Mouse (Mus musculus) neural tube, embryonic 13.5 days (tissue): Measurements from ENCODE around the gene Csnk1g2. TPM values are rescaled to one million over a fixed set of nuclear protein-coding genes. Genes with fewer than 3 reads are reported as not detected.
A peak's percentile ranks its signal among the peaks of the same experiment; 100 is the strongest.

Source experiments
- ATAC-seq: fragments of 200-750 bp; cut with Nextera tagmentation; 2 replicates; pipeline ENCODE4 v1.8.0; 2017; ENCODE audit warnings: low read depth, mild to moderate bottlenecking, moderate TSS enrichment, moderate library complexity
- H3K27ac ChIP-seq: fragments of 300-500 bp; sonication (generic); replicated peaks from 2 replicates; pipeline ENCODE4 v1.5.1; 2015; ENCODE audit warnings: moderate library complexity, mild to moderate bottlenecking, inconsistent platforms
- H3K27me3 ChIP-seq: fragments of 300-500 bp; sonication (generic); 2 replicates; pipeline ENCODE4 v1.6.1; 2015; ENCODE audit warnings: mild to moderate bottlenecking, inconsistent platforms
- H3K36me3 ChIP-seq: fragments of 300-500 bp; sonication (generic); 2 replicates; pipeline ENCODE4 v1.6.1; 2015; ENCODE audit warnings: mild to moderate bottlenecking, inconsistent platforms
- H3K4me1 ChIP-seq: fragments of 300-500 bp; sonication (generic); replicated peaks from 2 replicates; pipeline ENCODE4 v1.6.1; 2015; ENCODE audit warnings: inconsistent platforms
- H3K4me2 ChIP-seq: fragments of 300-500 bp; sonication (generic); 2 replicates; pipeline ENCODE4 v1.6.1; 2015; ENCODE audit warnings: inconsistent platforms, mild to moderate bottlenecking, moderate library complexity
- H3K4me3 ChIP-seq: fragments of 300-500 bp; sonication (generic); 2 replicates; pipeline ENCODE4 v1.5.1; 2015; ENCODE audit warnings: mild to moderate bottlenecking, inconsistent platforms
- H3K9ac ChIP-seq: fragments of 300-500 bp; sonication (generic); 2 replicates; pipeline ENCODE4 v1.6.1; 2015; ENCODE audit warnings: moderate library complexity, mild to moderate bottlenecking, inconsistent platforms
- H3K9me3 ChIP-seq: fragments of 300-500 bp; sonication (generic); 2 replicates; pipeline ENCODE4 v1.6.1; 2016; ENCODE audit warnings: inconsistent platforms
- WGBS: fragments of 180-500 bp; shearing (Covaris S2); methylation state at CpG from one replicate; pipeline ENCODE4 v1.1.7; 2015; 5-methylcytosine and 5-hydroxymethylcytosine counted together
- polyA plus RNA-seq: library from polyadenylated mRNA; unstranded; fragments of >200 nt; fragmentation: Nextera tagmentation; extraction: Ambion mirVana; gene quantifications from 2 replicates; pipeline ENCODE4 v1.2.1, GENCODE M21; 2015

The Csnk1g2 gene
- polyA plus RNA-seq, 1 experiment from 2014 or later = 110 TPM

DNA sequence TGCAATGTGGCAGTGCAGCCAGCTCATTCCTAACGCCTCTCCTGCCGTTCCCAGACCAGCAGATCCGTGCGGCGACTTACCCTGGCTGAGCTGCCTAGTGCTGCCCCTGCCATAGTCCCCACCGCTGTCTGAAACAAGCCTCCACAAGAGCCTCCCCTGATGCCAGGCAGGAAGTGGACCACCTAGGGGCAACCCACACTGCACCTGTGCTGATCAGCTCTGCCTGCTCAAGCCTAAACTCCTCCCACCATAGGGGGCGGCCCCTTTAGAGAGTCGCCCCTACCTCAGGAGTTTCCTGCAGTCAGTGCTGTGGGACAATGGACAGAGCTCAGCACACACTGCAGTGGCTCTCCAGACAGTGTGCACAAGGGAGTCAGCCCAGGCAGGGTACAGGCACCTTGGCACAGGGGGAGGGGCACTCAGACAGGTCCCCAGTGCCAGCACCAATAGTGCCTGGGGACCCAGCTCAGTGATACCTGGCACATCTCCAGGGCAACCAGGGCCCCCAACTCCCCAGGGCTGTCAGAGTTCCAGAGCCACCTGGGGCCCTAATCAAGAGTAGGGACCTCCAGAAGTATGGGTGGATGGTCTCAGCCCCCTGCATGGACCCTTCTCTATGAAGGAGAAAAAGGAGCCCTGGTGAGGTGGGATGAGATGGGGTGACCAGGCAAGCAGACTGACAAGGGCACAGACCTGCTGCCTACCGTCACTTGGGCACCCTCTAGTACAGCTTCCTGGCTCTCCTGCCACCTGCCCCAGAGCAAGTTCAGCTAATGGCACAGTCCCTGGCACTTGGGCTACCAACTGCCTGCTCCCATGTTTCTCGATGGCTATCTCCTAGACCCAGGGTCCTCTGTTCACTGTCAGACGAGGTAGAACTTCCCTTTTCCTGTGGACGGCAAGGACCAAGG lies 37.7 kb upstream of the Csnk1g2 start:
- Histone ChIP-seq H3K4me3 (no peak overlapping the region), H3K9me3 (no peaks in the 10 kb centered on the region), H3K9ac (0 out of 2 replicates have a peak overlapping the region, but pooled peaks have one; percentile 17), H3K4me2 (peak overlapping the region; percentile 11), H3K4me1 (peaks cover 45% of the 10 kb centered on the region), H3K36me3 (peaks cover 47% of the 10 kb centered on the region), H3K27me3 (no peaks in the 10 kb centered on the region), H3K27ac (no peak overlapping the region)
- ATAC-seq = no peak
- WGBS = 77% methylated on average over 12 of the region's 12 CpGs

DNA sequence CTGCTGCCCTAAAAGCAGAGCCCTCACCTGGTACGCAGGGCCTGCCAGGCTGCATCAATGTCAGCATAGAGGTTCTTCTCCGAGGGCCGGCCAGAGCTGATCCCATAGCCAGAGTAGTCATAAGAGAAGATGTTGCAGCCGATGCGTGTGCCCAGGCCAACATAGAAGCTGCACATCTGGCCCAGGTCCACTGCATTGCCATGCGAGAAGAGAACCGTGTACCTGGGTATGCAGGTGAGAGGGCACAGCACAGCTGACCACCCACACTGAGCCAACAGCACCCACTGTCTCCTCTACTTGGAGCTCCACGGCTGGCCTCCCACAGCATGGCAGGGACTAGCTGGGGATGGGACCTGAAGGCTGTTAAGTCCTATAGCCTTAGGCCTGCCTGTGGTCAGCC lies 37.1 kb upstream of the Csnk1g2 start:
- H3K4me1 ChIP-seq = peaks cover 45% of the 10 kb centered on the region
- no peak overlapping the region for H3K4me3 ChIP-seq
- WGBS = 93% methylated on average over 8 of the region's 8 CpGs
- no peak for ATAC-seq
- H3K9ac ChIP-seq = 0 out of 2 replicates have a peak overlapping the region, but pooled peaks have one; percentile 17
- H3K27ac ChIP-seq = no peak overlapping the region
- H3K9me3 ChIP-seq = no peaks in the 10 kb centered on the region
- no peaks in the 10 kb centered on the region for H3K27me3 ChIP-seq
- peaks cover 47% of the 10 kb centered on the region for H3K36me3 ChIP-seq
- H3K4me2 ChIP-seq = peak overlapping the region; percentile 11

DNA sequence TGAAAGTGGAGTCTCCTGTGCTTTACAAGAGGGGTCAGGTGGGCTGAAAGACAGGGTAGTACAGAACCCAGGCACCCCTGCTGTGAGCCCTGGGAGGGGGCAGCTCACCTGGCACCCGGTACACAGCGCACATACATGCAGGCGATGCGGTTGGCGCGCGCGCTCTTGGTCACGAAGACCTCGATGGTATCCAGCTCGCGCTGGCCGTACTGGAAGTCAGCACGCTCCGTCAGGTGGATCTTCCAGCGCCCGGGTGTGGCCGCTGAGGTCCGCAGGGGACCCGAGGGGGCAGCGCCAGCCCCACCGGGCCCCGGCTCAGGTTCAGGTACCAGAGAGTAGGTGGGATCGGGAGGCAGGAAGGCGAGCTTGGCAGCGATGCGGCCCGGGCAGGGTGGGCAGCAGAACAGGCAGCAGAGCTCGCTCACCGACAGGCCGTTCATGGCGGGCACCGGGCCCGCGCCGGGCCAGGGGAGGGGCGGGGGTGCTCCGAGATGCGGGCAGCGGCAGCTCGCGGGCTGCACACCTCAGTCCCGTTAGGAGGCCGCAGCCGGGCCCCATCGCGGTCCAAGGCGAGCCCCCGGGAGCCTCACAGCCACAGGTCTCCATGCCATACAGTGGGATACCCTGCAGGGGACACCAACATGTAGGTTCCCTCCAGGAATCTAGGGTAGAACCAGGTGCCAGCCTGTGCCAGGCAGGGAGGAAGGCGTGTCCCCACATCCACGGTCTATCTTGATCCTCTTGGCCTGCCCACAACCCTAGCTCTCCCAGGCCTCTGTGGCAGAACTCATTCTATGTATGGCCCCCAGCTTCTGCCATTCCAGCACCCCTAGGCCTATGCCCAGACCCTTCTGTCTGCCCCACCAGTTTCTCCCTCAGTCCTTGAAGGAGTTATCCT lies 36.0 kb upstream of the Csnk1g2 start:
- WGBS = 94% methylated on average over 51 of the region's 51 CpGs
- H3K36me3 ChIP-seq = peaks cover 40% of the 10 kb centered on the region
- H3K27ac ChIP-seq = peak overlapping the region; percentile 46
- peak overlapping the region; percentile 11 for H3K4me2 ChIP-seq
- peaks cover 45% of the 10 kb centered on the region for H3K4me1 ChIP-seq
- H3K4me3 ChIP-seq = peak overlapping the region; percentile 4; the same call in 1 of the 2 replicates
- peak overlapping the region; percentile 34 for H3K9ac ChIP-seq
- no peak for ATAC-seq
- H3K9me3 ChIP-seq = no peaks in the 10 kb centered on the region
- no peaks in the 10 kb centered on the region for H3K27me3 ChIP-seq

DNA sequence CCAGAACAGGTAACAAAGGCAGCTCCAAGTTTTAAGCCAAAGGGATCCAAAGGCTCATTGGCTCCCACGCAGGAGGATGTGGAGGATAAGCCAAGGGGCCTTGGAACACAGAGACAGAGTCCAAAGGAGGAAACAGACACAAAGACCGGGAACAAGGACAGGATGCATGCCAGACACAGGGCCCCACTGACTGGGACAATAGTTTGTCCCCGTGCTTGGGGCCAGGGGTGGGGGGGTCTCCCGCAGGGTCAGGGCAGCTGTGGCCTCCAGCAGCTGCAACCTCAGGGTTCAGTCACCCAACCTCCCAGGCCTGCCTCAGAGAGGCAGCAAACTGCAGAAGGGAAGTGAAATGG lies 35.4 kb upstream of the Csnk1g2 start:
- Histone ChIP-seq H3K27ac (peak overlapping the region; percentile 46; the same call in 1 of the 2 replicates), H3K4me3 (no peak overlapping the region), H3K4me1 (peaks cover 45% of the 10 kb centered on the region), H3K36me3 (peaks cover 37% of the 10 kb centered on the region), H3K9me3 (no peaks in the 10 kb centered on the region), H3K4me2 (peak overlapping the region; percentile 11), H3K27me3 (no peaks in the 10 kb centered on the region), H3K9ac (peak overlapping the region; percentile 27; the same call in 1 of the 2 replicates)
- ATAC-seq = no peak
- WGBS = 31% methylated on average over 4 of the region's 4 CpGs

DNA sequence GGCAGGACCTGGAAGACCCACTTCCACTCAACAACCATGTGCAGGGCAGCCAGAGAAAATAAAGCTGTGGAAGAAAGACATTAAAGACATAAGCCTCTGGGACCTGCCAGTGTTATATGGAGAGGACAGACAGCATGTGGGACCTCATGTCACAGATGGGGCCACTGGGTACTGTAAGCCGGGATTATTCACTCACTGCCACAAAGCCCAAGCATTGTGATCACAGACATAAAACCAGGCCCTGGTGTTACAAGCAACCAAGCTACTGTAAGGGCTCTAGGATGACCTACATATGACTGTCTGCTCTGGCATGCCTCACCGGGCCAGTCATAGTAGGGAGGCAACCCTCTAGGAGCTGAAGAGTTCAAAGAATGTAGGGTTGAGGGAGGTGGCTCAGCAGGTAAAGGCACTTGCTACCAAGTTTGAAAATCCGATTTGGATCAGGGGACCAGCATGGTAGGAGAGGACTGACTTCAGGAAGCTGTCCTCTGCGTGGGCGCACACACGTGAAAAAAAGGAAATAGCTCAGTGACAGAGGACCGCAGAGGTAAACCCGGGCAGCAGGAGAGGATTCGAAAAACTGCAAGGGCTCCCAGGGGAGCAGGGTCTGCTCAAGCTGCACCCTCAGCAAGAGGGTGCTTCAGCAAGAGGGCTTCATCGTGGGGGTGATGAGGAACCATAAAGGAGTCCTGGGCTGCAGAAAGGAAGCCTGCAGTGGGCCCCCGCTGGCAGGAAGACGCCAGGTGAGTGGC lies 33.3 kb upstream of the Csnk1g2 start:
- Histone ChIP-seq H3K27me3 (no peaks in the 10 kb centered on the region), H3K9me3 (no peaks in the 10 kb centered on the region), H3K4me2 (peak overlapping the region; percentile 99), H3K9ac (peak overlapping the region; percentile 94), H3K27ac (peak overlapping the region; percentile 61), H3K36me3 (peaks cover 24% of the 10 kb centered on the region), H3K4me3 (peak overlapping the region; percentile 97), H3K4me1 (peaks cover 45% of the 10 kb centered on the region)
- ATAC-seq = no peak; the same call in 1 of the 2 replicates
- 20% methylated on average over 12 of the region's 12 CpGs for WGBS

DNA sequence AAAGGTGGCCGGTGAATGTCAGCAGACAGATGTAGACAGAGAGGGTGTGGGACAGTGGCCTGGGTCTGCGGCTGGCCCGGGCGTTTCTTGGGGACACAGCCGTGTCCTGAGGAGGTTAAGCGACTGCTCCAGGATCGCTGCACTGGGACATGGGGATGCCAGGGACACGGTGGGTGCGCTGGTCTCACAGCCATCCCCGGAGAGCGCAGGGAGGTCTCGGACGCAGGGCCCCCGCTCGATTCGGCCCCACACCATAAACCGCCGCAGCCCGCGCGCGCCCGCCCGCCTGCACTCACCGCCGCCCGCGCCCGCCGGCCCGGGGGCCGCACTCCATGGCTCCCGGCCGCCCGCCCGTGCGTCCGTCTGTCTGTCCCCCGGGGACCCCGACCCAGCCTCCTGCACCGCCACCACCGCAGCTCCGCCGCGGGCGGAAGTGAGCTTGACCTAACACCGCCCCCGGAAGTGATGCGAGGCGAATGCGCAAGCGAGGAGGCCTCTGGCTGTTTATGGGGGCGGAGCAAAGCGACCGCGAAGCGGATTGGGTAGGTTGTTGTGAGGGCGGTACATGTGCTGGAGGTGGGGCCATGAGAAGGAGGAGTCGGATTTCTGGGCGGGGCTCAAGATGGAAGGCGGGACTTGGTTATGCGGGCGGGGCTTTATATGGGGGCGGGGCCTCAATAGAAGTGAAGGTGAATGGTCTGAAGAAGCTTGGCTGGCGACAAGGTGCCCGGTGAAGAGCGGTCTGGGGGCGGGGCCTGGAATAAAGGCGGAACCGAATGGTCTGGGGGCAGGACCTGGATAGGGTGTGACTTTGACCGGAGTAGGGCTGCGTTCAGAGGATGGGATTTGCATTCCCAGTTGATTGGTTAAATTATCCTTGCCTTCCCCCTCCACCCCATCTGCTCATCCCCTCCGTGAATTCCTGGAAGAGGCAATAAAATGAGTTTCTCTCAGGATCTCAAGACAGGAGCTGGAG lies 32.5 kb upstream of the Csnk1g2 start, which contains the start of gene Abhd17a:
Gene Abhd17a, minus strand, starts transcription at position 463 of the 976 bp plus-strand sequence.
- H3K9me3 ChIP-seq = no peaks in the 10 kb centered on the region
- H3K27ac ChIP-seq = peak within 1 kb of the TSS; percentile 61
- no peaks in the 10 kb centered on the region for H3K27me3 ChIP-seq
- peak within 1 kb of the TSS; percentile 97 for H3K4me3 ChIP-seq
- peak within 1 kb of the TSS; percentile 94 for H3K9ac ChIP-seq
- under 1% methylated on average over 62 of the region's 73 CpGs for WGBS
- peak within 1 kb of the TSS; percentile 99 for H3K4me2 ChIP-seq
- H3K36me3 ChIP-seq = peaks cover 16% of the 10 kb centered on the region; the same call in 1 of the 2 replicates
- peak; percentile 95 for ATAC-seq
- H3K4me1 ChIP-seq = peaks cover 38% of the 10 kb centered on the region

DNA sequence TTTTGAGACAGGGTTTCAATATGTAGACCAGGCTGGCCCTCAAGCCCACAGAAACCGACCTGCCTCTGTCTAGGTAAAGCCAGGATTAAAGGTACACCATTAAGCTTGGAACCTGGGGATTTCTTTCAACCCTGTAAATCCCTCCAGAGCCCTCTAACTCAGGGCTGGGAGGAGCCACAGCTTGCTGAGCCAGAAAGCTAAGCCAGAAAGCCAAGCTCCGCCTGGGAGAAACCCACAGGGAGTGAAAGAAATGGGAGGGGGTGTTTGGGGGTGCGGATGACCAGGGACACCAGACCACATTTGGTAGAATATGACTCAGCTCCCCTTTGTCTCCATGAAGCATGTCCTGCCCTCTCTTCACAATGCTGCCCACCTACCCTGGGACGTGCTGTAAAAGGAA lies 26.3 kb upstream of the Csnk1g2 start:
- no peak overlapping the region for H3K27ac ChIP-seq

DNA sequence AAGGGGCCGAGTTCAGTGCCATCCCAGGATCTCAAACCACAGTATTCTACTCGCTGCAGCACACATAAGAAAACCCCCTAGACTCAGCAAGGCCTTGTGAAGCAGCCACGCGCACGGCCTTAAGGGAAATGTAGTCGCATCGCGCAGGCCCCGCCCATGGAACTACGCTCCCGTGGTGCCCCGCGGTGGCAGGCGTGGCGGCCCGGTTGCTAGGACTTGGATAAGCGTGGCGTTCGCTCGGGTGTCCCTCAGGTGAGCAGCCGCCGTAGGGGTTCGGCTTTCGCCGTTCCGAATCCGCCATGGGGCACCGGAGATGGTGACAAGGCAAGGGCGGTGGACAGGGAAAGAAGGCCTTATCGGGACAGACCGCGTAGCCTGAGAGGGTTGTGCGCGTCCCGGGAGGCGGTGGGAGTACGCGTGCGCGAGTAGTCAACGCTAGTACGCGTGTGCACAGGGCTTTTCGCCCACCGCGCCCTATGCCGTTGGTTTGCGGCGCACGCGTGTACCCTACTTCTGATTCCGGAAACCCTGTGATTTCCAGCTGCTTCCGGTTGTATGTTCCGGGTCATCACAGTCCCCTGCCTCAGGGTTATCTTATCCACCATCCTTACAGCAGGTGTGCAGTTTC lies 19.8 kb upstream of the Csnk1g2 start, which contains the start of the genes Scamp4 and Adat3:
Gene Scamp4, plus strand, starts transcription at position 175 of the 628 bp plus-strand sequence.
Gene Adat3, plus strand, starts transcription at position 183 of the 628 bp plus-strand sequence.
- peak within 1 kb of the TSS; percentile 90 for H3K27ac ChIP-seq
- peaks cover 5% of the 10 kb centered on the region; the same call in 1 of the 2 replicates for H3K27me3 ChIP-seq
- peak within 1 kb of the TSS; percentile 83 for H3K9ac ChIP-seq
- ATAC-seq = peak; percentile 96
- H3K36me3 ChIP-seq = peaks cover 19% of the 10 kb centered on the region
- peak within 1 kb of the TSS; percentile 72 for H3K4me3 ChIP-seq
- H3K4me2 ChIP-seq = peak within 1 kb of the TSS; percentile 87
- WGBS = under 1% methylated on average over 54 of the region's 54 CpGs
- H3K4me1 ChIP-seq = peaks cover 24% of the 10 kb centered on the region
- no peaks in the 10 kb centered on the region for H3K9me3 ChIP-seq

More for the DNA sequence above, 26.3 kb upstream of the Csnk1g2 start:
- no peaks in the 10 kb centered on the region for H3K4me1 ChIP-seq
- no peaks in the 10 kb centered on the region for H3K36me3 ChIP-seq
- no peak overlapping the region for H3K4me2 ChIP-seq
- peaks cover 5% of the 10 kb centered on the region; the same call in 1 of the 2 replicates for H3K27me3 ChIP-seq
- no peak for ATAC-seq
- H3K9ac ChIP-seq = no peak overlapping the region
- WGBS = 52% methylated on average over 4 of the region's 4 CpGs
- H3K4me3 ChIP-seq = no peak overlapping the region
- H3K9me3 ChIP-seq = no peaks in the 10 kb centered on the region

DNA sequence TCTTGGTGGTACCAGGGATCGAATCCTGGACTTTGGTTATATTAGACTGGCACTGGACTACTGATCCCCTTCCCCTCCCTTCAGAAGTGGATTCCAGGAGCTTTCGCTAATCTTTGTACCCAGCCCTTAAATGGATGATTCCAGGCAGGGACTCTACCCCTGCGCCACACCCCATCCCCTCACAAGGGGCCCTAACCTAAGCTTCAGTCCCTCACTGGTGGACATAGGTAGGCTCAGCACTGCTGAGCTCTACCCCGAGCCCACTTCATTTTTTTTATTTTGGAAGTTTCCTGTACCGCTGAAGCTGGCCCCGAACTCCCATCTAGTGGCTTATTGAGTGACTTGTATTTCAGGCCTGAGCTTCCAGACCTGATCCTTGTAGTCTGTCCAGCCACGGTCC lies 19.3 kb upstream of the Csnk1g2 start:
- peak overlapping the region; percentile 90 for H3K27ac ChIP-seq
- no peaks in the 10 kb centered on the region for H3K27me3 ChIP-seq
- 37% methylated on average over 7 of the region's 7 CpGs for WGBS
- peaks cover 24% of the 10 kb centered on the region for H3K36me3 ChIP-seq
- peak overlapping the region; percentile 83 for H3K9ac ChIP-seq
- H3K4me3 ChIP-seq = peak overlapping the region; percentile 72
- peaks cover 24% of the 10 kb centered on the region for H3K4me1 ChIP-seq
- H3K4me2 ChIP-seq = peak overlapping the region; percentile 87
- ATAC-seq = peak; percentile 34
- no peaks in the 10 kb centered on the region for H3K9me3 ChIP-seq

DNA sequence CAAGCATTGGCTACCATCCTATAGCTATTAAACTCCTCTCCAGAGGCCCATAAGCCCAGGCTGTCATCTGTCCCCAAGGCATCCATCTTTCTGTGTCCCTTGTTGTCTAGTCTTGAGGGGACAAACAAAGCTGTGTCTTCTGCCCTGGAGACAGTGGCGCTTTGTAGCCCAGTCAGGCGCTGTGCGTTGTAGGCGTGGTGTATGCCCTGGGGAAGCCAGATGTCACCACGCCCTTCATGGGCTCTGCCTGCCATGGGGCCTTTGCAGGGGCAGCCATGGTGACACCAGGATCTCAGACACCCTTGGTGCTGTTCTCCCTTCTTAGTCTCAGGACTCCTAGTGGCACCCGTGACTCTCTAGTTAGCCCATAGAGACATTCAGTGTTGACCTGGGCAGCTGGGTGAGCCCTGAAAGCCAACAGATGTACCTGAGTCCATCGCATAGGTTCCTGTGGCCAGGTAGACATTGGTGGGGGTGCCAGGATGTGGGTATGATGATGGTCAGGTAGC lies 18.6 kb upstream of the Csnk1g2 start:
- H3K4me1 ChIP-seq = peaks cover 24% of the 10 kb centered on the region
- peaks cover 31% of the 10 kb centered on the region for H3K36me3 ChIP-seq
- no peak for ATAC-seq
- 80% methylated on average over 7 of the region's 7 CpGs for WGBS
- H3K27ac ChIP-seq = peak overlapping the region; percentile 90; the same call in 1 of the 2 replicates
- H3K4me3 ChIP-seq = peak overlapping the region; percentile 72
- H3K9me3 ChIP-seq = no peaks in the 10 kb centered on the region
- no peaks in the 10 kb centered on the region for H3K27me3 ChIP-seq
- peak overlapping the region; percentile 87 for H3K4me2 ChIP-seq
- peak overlapping the region; percentile 83 for H3K9ac ChIP-seq
